In genomic region chrX:133685572-133685971, GRCm38 (mm10) we compare ENCODE assay signal across 10 mouse cellular contexts. TPM values are rescaled to one million over a fixed set of nuclear protein-coding genes. Genes with fewer than 3 reads are reported as not detected.
A peak's percentile ranks its signal among the peaks of the same experiment; 100 is the strongest.
DNase-seq lines count a peak whose midpoint lies in the region; ATAC-seq and TF ChIP-seq lines count a peak whose summit lies in the region.
"Had no signal": no experiment of that assay in that cellular context is flagged by ENCODE, and none has a peak within 500 bp of the region (broad histone marks: within the 10 kb centered on the region; RNA-seq: fewer than 3 reads in every experiment).

No protein-coding gene starts in this region.

- peaks cover 50% of the 10 kb centered on the region for H3K27me3 ChIP-seq in kidney, embryonic 15.5 days
- H3K27me3 ChIP-seq in kidney, adult 2 months (replicated peaks; ENCODE audit: control insufficient read depth, insufficient read depth, low read length), result no peaks in the 10 kb centered on the region; the same call in 1 of the 2 replicates
- H3K27me3 ChIP-seq in forebrain, embryonic 10.5 days (ENCODE audit: poor library complexity, severe bottlenecking), result peaks cover 87% of the 10 kb centered on the region
- peaks cover 98% of the 10 kb centered on the region for H3K27me3 ChIP-seq in limb, embryonic 10.5 days (ENCODE audit: low read depth, poor library complexity, severe bottlenecking)
- H3K27me3 ChIP-seq in neural tube, embryonic 14.5 days (ENCODE audit: control insufficient read depth, insufficient read depth, low read length), result no peaks in the 10 kb centered on the region; the same call in 1 of the 2 replicates
- peaks cover 88% of the 10 kb centered on the region for H3K27me3 ChIP-seq in liver, embryonic 12.5 days (replicated peaks)

- no peak overlapping the region for H3K27ac ChIP-seq in kidney, embryonic 15.5 days
- no peak overlapping the region for H3K27ac ChIP-seq in kidney, adult 2 months (ENCODE audit: insufficient read depth, low read depth, low read length)
- H3K27ac ChIP-seq in forebrain, embryonic 10.5 days, result no peak overlapping the region
- no peak overlapping the region for H3K27ac ChIP-seq in limb, embryonic 10.5 days
- no peak overlapping the region for H3K27ac ChIP-seq in neural tube, embryonic 14.5 days (ENCODE audit: low read depth, low read length)
- H3K27ac ChIP-seq in liver, embryonic 12.5 days, result no peak overlapping the region
- H3K27ac ChIP-seq: intestine, embryonic 15.5 days had no signal

- no peak for DNase-seq in kidney, adult 2 months
- no peak for DNase-seq in forebrain, embryonic 10.5 days (ENCODE audit: extremely low spot score, low spot score)
- DNase-seq in limb, embryonic 10.5 days (ENCODE audit: low spot score), result no peak
- no peak for DNase-seq in cerebellum, adult 8-10 months
- no peak for DNase-seq in layer of hippocampus, adult 8-10 months (ENCODE audit: low spot score in 2 of 2)

- H3K4me1 ChIP-seq in kidney, embryonic 15.5 days, result peaks cover 8% of the 10 kb centered on the region; the same call in 1 of the 2 replicates
- no peaks in the 10 kb centered on the region for H3K4me1 ChIP-seq in kidney, adult 2 months (ENCODE audit: control insufficient read depth, insufficient read depth, low read length)
- H3K4me1 ChIP-seq in forebrain, embryonic 10.5 days, result peaks cover 29% of the 10 kb centered on the region
- H3K4me1 ChIP-seq in limb, embryonic 10.5 days, result no peaks in the 10 kb centered on the region; the same call in 1 of the 2 replicates
- no peaks in the 10 kb centered on the region for H3K4me1 ChIP-seq in neural tube, embryonic 14.5 days (ENCODE audit: control insufficient read depth, insufficient read depth, low read length)
- no peaks in the 10 kb centered on the region for H3K4me1 ChIP-seq in liver, embryonic 12.5 days
- H3K4me1 ChIP-seq: intestine, embryonic 15.5 days had no signal

- peak overlapping the region; percentile 86 for H3K4me2 ChIP-seq in kidney, embryonic 15.5 days
- peak overlapping the region; percentile 73 for H3K4me2 ChIP-seq in neural tube, embryonic 14.5 days (ENCODE audit: low read depth, low read length)
- no peak overlapping the region for H3K4me2 ChIP-seq in liver, embryonic 12.5 days

- ATAC-seq in kidney, embryonic 15.5 days (replicated peaks; ENCODE audit: low FRiP score), result no peak
- no peak for ATAC-seq in neural tube, embryonic 14.5 days (ENCODE audit: low read depth)
- ATAC-seq in liver, embryonic 12.5 days, result no peak
- ATAC-seq: intestine, embryonic 15.5 days had no signal

- 49% methylated on average over 12 of the region's 12 CpGs for WGBS in kidney, embryonic 15.5 days
- 51% methylated on average over 12 of the region's 12 CpGs for WGBS in kidney, adult 2 months
- 45% methylated on average over 12 of the region's 12 CpGs for WGBS in forebrain, embryonic 10.5 days
- 37% methylated on average over 12 of the region's 12 CpGs for WGBS in limb, embryonic 10.5 days
- WGBS in neural tube, embryonic 14.5 days, result 38% methylated on average over 12 of the region's 12 CpGs
- 36% methylated on average over 12 of the region's 12 CpGs for WGBS in liver, embryonic 12.5 days (ENCODE audit: insufficient replicate concordance)

- H3K9me3 ChIP-seq in kidney, embryonic 15.5 days (replicated peaks), result no peaks in the 10 kb centered on the region
- 0 out of 2 replicates have a peak, but pooled peaks cover 4% of the 10 kb centered on the region for H3K9me3 ChIP-seq in forebrain, embryonic 10.5 days
- no peaks in the 10 kb centered on the region for H3K9me3 ChIP-seq in limb, embryonic 10.5 days (replicated peaks)
- H3K9me3 ChIP-seq in neural tube, embryonic 14.5 days (ENCODE audit: control insufficient read depth, low read length), result no peaks in the 10 kb centered on the region
- no peaks in the 10 kb centered on the region; the same call in 1 of the 2 replicates for H3K9me3 ChIP-seq in liver, embryonic 12.5 days (replicated peaks)
- H3K9me3 ChIP-seq: intestine, embryonic 15.5 days had no signal

- no peak for TF ChIP-seq CTCF in kidney, adult 2 months (conservative IDR thresholded peaks at IDR 0.05; ENCODE audit: insufficient read depth, insufficient read length, low read depth, low read length)

- no peak for TF ChIP-seq POLR2A in kidney, adult 2 months (IDR thresholded peaks at IDR 0.05; ENCODE audit: low read depth, low read length)

- H3K4me3 ChIP-seq in kidney, embryonic 15.5 days (replicated peaks), result peak overlapping the region; percentile 58
- H3K4me3 ChIP-seq in kidney, adult 2 months (ENCODE audit: insufficient read depth, low read depth, low read length), result no peak overlapping the region
- peak overlapping the region; percentile 65 for H3K4me3 ChIP-seq in forebrain, embryonic 10.5 days
- peak overlapping the region; percentile 60; the same call in 1 of the 2 replicates for H3K4me3 ChIP-seq in limb, embryonic 10.5 days
- H3K4me3 ChIP-seq in neural tube, embryonic 14.5 days (ENCODE audit: low read depth, low read length), result peak overlapping the region; percentile 52
- no peak overlapping the region for H3K4me3 ChIP-seq in liver, embryonic 12.5 days

- no peak overlapping the region for H3K9ac ChIP-seq in kidney, embryonic 15.5 days
- H3K9ac ChIP-seq in neural tube, embryonic 14.5 days (replicated peaks; ENCODE audit: low read depth, low read length), result peak overlapping the region; percentile 28; the same call in 1 of the 2 replicates
- no peak overlapping the region for H3K9ac ChIP-seq in liver, embryonic 12.5 days
- H3K9ac ChIP-seq: intestine, embryonic 15.5 days had no signal

- H3K36me3 ChIP-seq in kidney, embryonic 15.5 days, result no peaks in the 10 kb centered on the region
- H3K36me3 ChIP-seq in kidney, adult 2 months (ENCODE audit: control insufficient read depth, insufficient read depth, low read length), result no peaks in the 10 kb centered on the region
- H3K36me3 ChIP-seq in forebrain, embryonic 10.5 days (replicated peaks), result peaks cover 5% of the 10 kb centered on the region
- no peaks in the 10 kb centered on the region for H3K36me3 ChIP-seq in limb, embryonic 10.5 days
- no peaks in the 10 kb centered on the region for H3K36me3 ChIP-seq in neural tube, embryonic 14.5 days (ENCODE audit: control insufficient read depth, insufficient read depth, low read length)
- no peaks in the 10 kb centered on the region for H3K36me3 ChIP-seq in liver, embryonic 12.5 days
- H3K36me3 ChIP-seq: intestine, embryonic 15.5 days had no signal

RNA-seq across cellular contexts. Expression of gene Pcdh19, which starts 3.2 kb away (rescaled TPM):
- polyA plus RNA-seq in kidney, embryonic 15.5 days (2015; fragmentation: Nextera tagmentation; extraction: Ambion mirVana), result 2.9 and 4.4 TPM in 2 replicates
- polyA plus RNA-seq in kidney, adult 2 months (2012; rRNA removed), result 0.44 and 0.48 TPM in 2 replicates
- 12.1 and 12.3 TPM in 2 replicates for polyA plus RNA-seq in forebrain, embryonic 10.5 days (2016; fragmentation: Nextera tagmentation; extraction: Ambion mirVana)
- 3.1 and 4.0 TPM in 2 replicates for polyA plus RNA-seq in limb, embryonic 10.5 days (2016; fragmentation: Nextera tagmentation; extraction: Ambion mirVana)
- polyA plus RNA-seq in neural tube, embryonic 14.5 days (2014; fragmentation: Nextera tagmentation; extraction: Ambion mirVana), result 17.4 and 18.5 TPM in 2 replicates
- 10 to 100 TPM; 62.5 to 82.1 (median 71.9) TPM for total RNA-seq in layer of hippocampus, adult 8-10 months (2022)
- polyA plus RNA-seq in liver, embryonic 12.5 days (2016; fragmentation: Nextera tagmentation; extraction: Ambion mirVana), result 0.14 and 0.21 TPM in 2 replicates
- total RNA-seq: megakaryocyte, adult 5-6 weeks had no signal

Comparison
In these comparisons a context has a peak if more than half of its experiments do, and no peak if none do; other contexts are left out.
1. H3K4me3 ChIP-seq: peak in kidney, embryonic 15.5 days (single experiment), forebrain, embryonic 10.5 days (single experiment), limb, embryonic 10.5 days (single experiment) and neural tube, embryonic 14.5 days (single experiment); none in kidney, adult 2 months (single experiment) and liver, embryonic 12.5 days (single experiment).